Mouse (Mus musculus) hindbrain, postnatal 0 days (tissue): ENCODE results near the gene Pimreg. TPM values are rescaled to one million over a fixed set of nuclear protein-coding genes. Genes with fewer than 3 reads are reported as not detected.
A peak's percentile ranks its signal among the peaks of the same experiment; 100 is the strongest.

Experiments used
- ATAC-seq: fragments of 200-750 bp; cut with Nextera tagmentation; 2 replicates; pipeline ENCODE4 v1.8.0; 2017; ENCODE audit warnings: mild to moderate bottlenecking, moderate TSS enrichment, moderate library complexity
- DNase-seq: peaks from one replicate; pipeline ENCODE4 v3.0.0-alpha.2; 2015; ENCODE audit warnings: low spot score
- H3K27ac ChIP-seq: fragments of 300-500 bp; sonication (generic); 2 replicates; pipeline ENCODE4 v1.5.1; 2014; ENCODE audit warnings: mild to moderate bottlenecking
- H3K27me3 ChIP-seq: fragments of 300-500 bp; sonication (generic); 2 replicates; pipeline ENCODE4 v1.6.1; 2014; ENCODE audit warnings: low read length, mixed read lengths; ENCODE audit not compliant: insufficient read depth
- H3K36me3 ChIP-seq: fragments of 300-500 bp; sonication (generic); 2 replicates; pipeline ENCODE4 v1.6.1; 2014; ENCODE audit warnings: low read length, mixed read lengths; ENCODE audit not compliant: insufficient read depth
- H3K4me1 ChIP-seq: fragments of 300-500 bp; sonication (generic); 2 replicates; pipeline ENCODE4 v1.6.1; 2014; ENCODE audit warnings: antibody characterized with exemption, low read length, mixed read lengths; ENCODE audit not compliant: insufficient read depth
- H3K4me2 ChIP-seq: fragments of 300-500 bp; sonication (generic); 2 replicates; pipeline ENCODE4 v1.6.1; 2014; ENCODE audit warnings: low read depth, mild to moderate bottlenecking, low read length, moderate library complexity, mixed read lengths
- H3K4me3 ChIP-seq: fragments of 300-500 bp; sonication (generic); 2 replicates; pipeline ENCODE4 v1.5.1; 2014; ENCODE audit warnings: low read length
- H3K9ac ChIP-seq: fragments of 300-500 bp; sonication (generic); replicated peaks from 2 replicates; pipeline ENCODE4 v1.6.1; 2014; ENCODE audit warnings: mild to moderate bottlenecking, low read length, moderate library complexity, mixed read lengths
- H3K9me3 ChIP-seq: fragments of 300-500 bp; sonication (generic); 2 replicates; pipeline ENCODE4 v1.6.1; 2016; ENCODE audit warnings: low read length, mixed read lengths
- CTCF ChIP-seq: IDR thresholded peaks from 2 replicates; pipeline ENCODE4 v1.5.1; 2016; ENCODE audit warnings: antibody characterized with exemption, control low read depth, low read depth
- WGBS: fragments of 180-500 bp; shearing (Covaris S2); extraction: QIAGEN DNeasy Blood & Tissue Kit; methylation state at CpG from one replicate; pipeline ENCODE4 v1.1.7; 2014; 5-methylcytosine and 5-hydroxymethylcytosine counted together
- polyA plus RNA-seq: library from polyadenylated mRNA; unstranded; fragments of >200 nt; fragmentation: Nextera tagmentation; extraction: Ambion mirVana; gene quantifications from 2 replicates; pipeline ENCODE4 v1.2.1, GENCODE M21; 2015
- total RNA-seq: library from RNA; depleted of rRNA; stranded (reverse); fragments of >200 nt; gene quantifications from 2 replicates; pipeline ENCODE4 v1.2.3, GENCODE M21; 2014

The Pimreg gene
- total and polyA plus RNA-seq, 2 experiments from 2014 or later: 22.8 to 23.9 TPM

DNA sequence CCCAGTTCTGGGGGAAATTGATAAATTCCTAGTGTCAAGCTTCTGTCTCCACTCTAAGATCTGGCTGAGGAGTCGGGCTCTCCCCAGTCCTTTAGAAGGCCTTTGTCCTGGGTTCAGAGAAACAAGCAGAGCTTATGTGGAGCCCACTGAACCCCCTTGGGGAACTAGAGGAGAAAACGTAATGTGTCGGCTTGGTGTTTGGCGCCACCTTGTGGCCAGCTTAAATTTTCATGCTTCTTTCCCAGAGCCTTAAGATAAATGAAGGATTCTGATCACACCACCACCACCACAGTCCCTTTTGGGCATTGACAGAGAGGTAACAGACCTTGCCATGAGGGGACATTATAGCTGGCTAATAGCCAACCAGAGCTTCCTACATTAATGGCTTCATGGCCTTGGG, 3.8 kb upstream of the Pimreg start:
- peak; percentile 91 for TF ChIP-seq CTCF
- Histone ChIP-seq H3K9ac (no peak overlapping the region), H3K4me1 (peaks cover 14% of the 10 kb centered on the region), H3K27ac (no peak overlapping the region), H3K36me3 (no peaks in the 10 kb centered on the region), H3K4me2 (no peak overlapping the region), H3K9me3 (no peaks in the 10 kb centered on the region), H3K4me3 (no peak overlapping the region), H3K27me3 (no peaks in the 10 kb centered on the region)
- 0% methylated on average over 4 of the region's 4 CpGs for WGBS
- peak; percentile 95 for DNase-seq
- no peak for ATAC-seq

DNA sequence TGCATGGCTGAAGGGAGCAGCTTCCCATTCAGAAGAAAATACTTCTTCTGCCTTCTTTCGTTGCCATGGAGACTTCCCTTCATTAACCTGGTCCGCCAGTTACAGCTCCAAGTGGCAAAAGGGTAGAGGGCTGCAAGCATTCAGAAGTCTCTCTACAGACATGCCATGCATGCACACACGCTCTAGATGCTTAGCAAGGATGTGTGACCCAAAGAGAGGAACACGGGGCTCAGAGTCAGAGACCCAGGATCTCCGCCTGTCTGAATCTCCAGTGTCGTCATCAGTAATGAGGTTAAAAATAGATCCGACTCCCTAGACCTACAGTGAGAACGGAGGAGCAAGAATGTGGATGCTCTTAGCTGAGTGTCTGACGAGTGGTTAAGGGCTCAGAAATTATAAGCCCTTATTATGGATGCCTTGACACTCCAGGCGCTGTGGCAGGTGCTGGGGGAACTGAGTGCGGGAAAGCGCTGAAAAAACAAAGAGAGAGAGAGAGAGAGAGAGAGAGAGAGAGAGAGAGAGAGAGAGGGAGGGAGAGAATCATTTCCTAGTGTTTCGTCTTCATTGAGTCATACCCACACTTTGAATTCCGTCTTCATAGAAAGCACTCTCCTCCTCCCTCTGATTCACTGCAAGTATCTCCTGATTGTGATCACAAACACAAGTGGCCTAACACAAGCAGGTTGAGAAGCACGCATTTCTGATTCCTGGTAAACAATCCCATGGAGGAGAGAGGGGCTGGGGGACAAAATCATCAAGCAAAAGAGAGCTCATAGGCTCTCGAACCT, 2.0 kb upstream of the Pimreg start:
- Histone ChIP-seq H3K27me3 (no peaks in the 10 kb centered on the region), H3K27ac (peak overlapping the region; percentile 45), H3K4me1 (peaks cover 20% of the 10 kb centered on the region), H3K9ac (peak overlapping the region; percentile 43; the same call in 1 of the 2 replicates), H3K4me3 (peak overlapping the region; percentile 6; the same call in 1 of the 2 replicates), H3K4me2 (peak overlapping the region; percentile 43), H3K9me3 (no peaks in the 10 kb centered on the region), H3K36me3 (no peaks in the 10 kb centered on the region)
- DNase-seq: peak; percentile 69
- WGBS: 17% methylated on average over 16 of the region's 16 CpGs
- TF ChIP-seq CTCF: no peak
- peak; percentile 25 for ATAC-seq

DNA sequence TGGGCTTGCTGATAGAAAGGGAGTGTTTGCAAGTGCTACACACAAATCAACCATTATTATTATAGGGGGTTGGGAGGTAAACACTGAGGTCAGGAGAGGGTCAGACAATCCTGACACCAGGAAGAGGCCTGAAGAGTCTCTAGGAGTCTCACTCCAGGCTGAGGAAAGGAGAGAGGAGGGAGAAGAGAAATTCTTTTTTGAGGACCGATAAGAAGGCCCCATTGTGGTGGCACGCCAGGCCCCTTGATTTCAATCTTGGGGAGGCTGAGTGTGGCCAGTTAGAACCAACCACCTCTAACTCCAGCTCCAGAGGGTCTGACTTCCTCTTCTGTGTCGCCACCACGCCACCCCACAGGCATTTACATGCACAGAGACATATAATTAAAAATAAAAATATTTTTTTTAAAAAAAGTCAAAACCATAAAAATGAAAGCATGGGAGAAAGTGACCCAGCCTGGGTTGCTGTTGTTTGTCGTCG, 503 bp upstream of the Pimreg start:
- Histone ChIP-seq H3K27ac (no peak overlapping the region), H3K4me1 (peaks cover 20% of the 10 kb centered on the region)
- TF ChIP-seq CTCF: no peak

DNA sequence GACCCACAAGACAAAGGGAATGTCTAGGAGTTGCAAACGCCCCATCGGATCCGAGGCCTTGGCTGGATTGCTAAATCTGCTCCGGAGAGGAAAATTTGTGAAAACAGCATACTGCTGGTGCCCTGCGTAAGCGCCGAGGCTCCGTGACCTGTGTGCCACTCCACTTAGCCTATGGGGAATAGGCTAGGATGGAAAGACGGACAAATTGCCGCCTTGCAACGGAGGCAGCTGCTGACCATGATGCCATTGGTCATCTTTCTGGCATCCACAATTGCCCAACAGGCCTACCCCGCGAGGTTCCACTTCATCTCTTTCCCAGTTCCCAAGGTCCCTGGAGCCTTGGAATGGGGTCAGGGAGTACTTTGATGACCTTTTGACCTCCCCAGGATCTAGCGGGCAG, 799 bp downstream of the Pimreg start:
- Histone ChIP-seq H3K4me1 (peaks cover 20% of the 10 kb centered on the region), H3K27ac (no peak overlapping the region), H3K9me3 (no peaks in the 10 kb centered on the region), H3K36me3 (no peaks in the 10 kb centered on the region), H3K9ac (peak overlapping the region; percentile 37), H3K4me2 (peak overlapping the region; percentile 98), H3K4me3 (peak overlapping the region; percentile 70), H3K27me3 (no peaks in the 10 kb centered on the region)
- ATAC-seq (no peak), DNase-seq (no peak)
- 1% methylated on average over 14 of the region's 14 CpGs for WGBS
- TF ChIP-seq CTCF: no peak

More for the DNA sequence above, 503 bp upstream of the Pimreg start:
- Histone ChIP-seq H3K27me3 (no peaks in the 10 kb centered on the region), H3K4me2 (peak overlapping the region; percentile 98), H3K4me3 (peak overlapping the region; percentile 70), H3K36me3 (no peaks in the 10 kb centered on the region), H3K9ac (no peak overlapping the region; the same call in 1 of the 2 replicates), H3K9me3 (no peaks in the 10 kb centered on the region)
- DNase-seq (no peak), ATAC-seq (no peak)
- 18% methylated on average over 6 of the region's 6 CpGs for WGBS

DNA sequence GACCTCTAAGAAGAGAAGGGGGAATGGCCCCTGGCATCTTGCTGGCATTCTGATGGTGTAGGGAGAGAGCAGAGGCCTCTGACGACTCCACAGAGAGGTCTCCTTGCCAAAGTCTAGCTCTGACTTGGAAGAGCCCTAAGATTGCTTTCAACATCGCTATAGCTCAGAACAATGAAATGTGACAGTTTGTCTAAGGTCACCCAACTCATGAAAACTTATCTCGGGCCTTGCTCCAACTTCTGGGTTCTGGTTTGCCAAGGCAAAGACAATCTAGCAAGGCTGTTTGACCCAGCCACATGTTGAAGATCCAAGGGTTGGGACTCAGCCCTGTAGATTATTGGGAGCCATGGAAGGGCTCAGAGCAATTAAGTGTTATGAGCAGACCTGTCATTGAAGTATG, 2.4 kb downstream of the Pimreg start:
- Histone ChIP-seq H3K27ac (no peak overlapping the region), H3K4me1 (peaks cover 19% of the 10 kb centered on the region), H3K36me3 (no peaks in the 10 kb centered on the region), H3K4me2 (no peak overlapping the region), H3K9ac (no peak overlapping the region), H3K9me3 (no peaks in the 10 kb centered on the region), H3K27me3 (no peaks in the 10 kb centered on the region), H3K4me3 (no peak overlapping the region)
- ATAC-seq (no peak), DNase-seq (no peak)
- TF ChIP-seq CTCF: no peak
- WGBS: 70% methylated on average over 3 of the region's 3 CpGs

DNA sequence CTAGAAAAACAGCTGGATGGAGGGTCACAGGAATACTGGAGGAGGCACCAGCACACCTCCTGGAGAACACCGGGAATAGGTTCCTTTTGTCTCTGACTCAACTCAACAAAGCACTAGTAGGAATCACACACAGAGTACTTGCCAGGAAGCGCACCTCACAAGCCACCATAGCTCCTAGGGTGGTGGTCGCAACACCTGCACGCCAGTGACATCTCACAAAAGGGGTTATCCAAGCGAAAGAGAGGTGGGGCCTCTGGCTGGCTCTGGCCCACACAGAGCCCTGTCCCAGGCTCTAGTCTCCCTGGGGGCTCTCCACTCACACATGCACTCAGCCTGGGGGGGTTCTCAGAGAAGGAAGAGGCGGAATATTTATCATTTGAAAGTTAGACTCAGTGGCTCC, 6.9 kb downstream of the Pimreg start:
- Histone ChIP-seq H3K4me3 (no peak overlapping the region), H3K9me3 (no peaks in the 10 kb centered on the region), H3K9ac (no peak overlapping the region), H3K27me3 (no peaks in the 10 kb centered on the region), H3K4me2 (no peak overlapping the region), H3K36me3 (no peaks in the 10 kb centered on the region), H3K4me1 (peaks cover 12% of the 10 kb centered on the region; the same call in 1 of the 2 replicates), H3K27ac (no peak overlapping the region)
- DNase-seq: no peak
- WGBS: 62% methylated on average over 6 of the region's 6 CpGs
- TF ChIP-seq CTCF: no peak
- ATAC-seq: no peak
